Mouse (Mus musculus) lung, postnatal 0 days (tissue): ENCODE measurements around the gene Klb. TPM values are rescaled to one million over a fixed set of nuclear protein-coding genes. Genes with fewer than 3 reads are reported as not detected.
A peak's percentile ranks its signal among the peaks of the same experiment; 100 is the strongest.

Experiments used
- ATAC-seq: fragments of 200-750 bp; cut with Nextera tagmentation; 2 replicates; pipeline ENCODE4 v1.8.0; 2017; ENCODE audit warnings: moderate library complexity
- DNase-seq: peaks from one replicate; pipeline ENCODE4 v3.0.0-alpha.2; 2016; ENCODE audit warnings: low spot score
- H3K27ac ChIP-seq: fragments of 300-500 bp; sonication (generic); 2 replicates; pipeline ENCODE4 v1.5.1; 2014; ENCODE audit warnings: antibody characterized with exemption, mild to moderate bottlenecking, low read length, mixed read lengths
- H3K27me3 ChIP-seq: fragments of 300-500 bp; sonication (generic); replicated peaks from 2 replicates; pipeline ENCODE4 v1.6.1; 2014; ENCODE audit warnings: low read length, mixed read lengths; ENCODE audit not compliant: insufficient read depth
- H3K36me3 ChIP-seq: fragments of 300-500 bp; sonication (generic); 2 replicates; pipeline ENCODE4 v1.6.1; 2014; ENCODE audit warnings: low read length, mixed read lengths; ENCODE audit not compliant: insufficient read depth
- H3K4me1 ChIP-seq: fragments of 300-500 bp; sonication (generic); 2 replicates; pipeline ENCODE4 v1.6.1; 2014; ENCODE audit warnings: antibody characterized with exemption, low read depth, low read length, mixed read lengths; ENCODE audit not compliant: insufficient read depth
- H3K4me2 ChIP-seq: fragments of 300-500 bp; sonication (generic); replicated peaks from 2 replicates; pipeline ENCODE4 v1.6.1; 2014; ENCODE audit warnings: low read depth, mild to moderate bottlenecking, low read length, moderate library complexity, mixed read lengths
- H3K4me3 ChIP-seq: fragments of 300-500 bp; sonication (generic); 2 replicates; pipeline ENCODE4 v1.5.1; 2014; ENCODE audit warnings: low read depth, low read length
- H3K9ac ChIP-seq: fragments of 300-500 bp; sonication (generic); replicated peaks from 2 replicates; pipeline ENCODE4 v1.6.1; 2014; ENCODE audit warnings: low read depth, mild to moderate bottlenecking
- H3K9me3 ChIP-seq: fragments of 300-500 bp; sonication (generic); 2 replicates; pipeline ENCODE4 v1.6.1; 2016; ENCODE audit warnings: low read length, mixed read lengths
- CTCF ChIP-seq: IDR thresholded peaks from 2 replicates; pipeline ENCODE4 v1.5.1; 2016; ENCODE audit warnings: antibody characterized with exemption, mild to moderate bottlenecking
- EP300 ChIP-seq: IDR thresholded peaks from 2 replicates; pipeline ENCODE4 v1.6.1; 2016; ENCODE audit warnings: antibody characterized with exemption, mild to moderate bottlenecking, control low read depth
- WGBS: fragments of 180-500 bp; shearing (Covaris S2); extraction: QIAGEN DNeasy Blood & Tissue Kit; methylation state at CpG from one replicate; pipeline ENCODE4 v1.1.7; 2014; 5-methylcytosine and 5-hydroxymethylcytosine counted together
- polyA plus RNA-seq: library from polyadenylated mRNA; unstranded; fragments of >200 nt; fragmentation: Nextera tagmentation; extraction: Ambion mirVana; gene quantifications from 2 replicates; pipeline ENCODE4 v1.2.1, GENCODE M21; 2015

Gene Klb
- polyA plus RNA-seq, 1 experiment from 2014 or later, result 0.04 TPM

DNA sequence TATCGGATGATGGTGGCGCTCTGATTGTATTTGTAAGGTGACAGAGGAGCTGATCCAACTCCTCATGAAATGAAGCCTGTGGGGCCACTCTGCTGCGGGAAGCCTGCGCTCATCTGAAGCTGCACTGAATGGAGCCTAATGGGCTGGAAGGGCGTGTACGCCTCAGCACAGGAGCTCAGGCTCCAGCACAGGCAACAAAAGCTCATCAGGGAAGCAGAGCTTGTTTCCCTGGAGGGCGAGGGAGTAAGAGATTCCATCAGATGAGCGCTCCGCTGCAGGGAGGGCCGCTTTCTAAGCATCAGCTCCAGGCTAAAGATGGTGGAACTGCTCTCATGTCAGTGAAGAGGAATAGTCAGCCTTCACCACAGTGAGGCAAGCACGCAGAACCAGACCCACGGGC, 59.9 kb downstream of the Klb start:
- Histone ChIP-seq H3K4me1 (no peaks in the 10 kb centered on the region), H3K36me3 (peaks cover 29% of the 10 kb centered on the region), H3K4me3 (no peak overlapping the region), H3K27ac (no peak overlapping the region), H3K27me3 (no peaks in the 10 kb centered on the region), H3K9me3 (no peaks in the 10 kb centered on the region), H3K4me2 (no peak overlapping the region), H3K9ac (no peak overlapping the region)
- DNase-seq (no peak), ATAC-seq (no peak)
- 81% methylated on average over 12 of the region's 12 CpGs for WGBS
- TF ChIP-seq CTCF (no peak), EP300 (no peak)

- no peak for TF ChIP-seq EP300
- peak; percentile 38 for TF ChIP-seq CTCF
- no peaks in the 10 kb centered on the region for H3K9me3 ChIP-seq
- peaks cover 18% of the 10 kb centered on the region; the same call in 1 of the 2 replicates for H3K36me3 ChIP-seq
- 30% methylated on average over 26 of the region's 26 CpGs for WGBS
- 0 out of 2 replicates have a peak overlapping the region, but pooled peaks have one; percentile 43 for H3K27ac ChIP-seq
- no peak overlapping the region for H3K4me2 ChIP-seq
- no peaks in the 10 kb centered on the region for H3K27me3 ChIP-seq
- no peaks in the 10 kb centered on the region for H3K4me1 ChIP-seq
- DNase-seq (peak; percentile 44), ATAC-seq (peak; percentile 48)
- no peak overlapping the region for H3K9ac ChIP-seq
- no peak overlapping the region for H3K4me3 ChIP-seq
Observed at GRCm38 (mm10) chr5:65415653-65416458, 67.7 kb downstream of the Klb start.

GRCm38 (mm10) chr5:65419136-65419535, 71.0 kb downstream of the Klb start:
- no peak for DNase-seq
- no peak overlapping the region for H3K4me3 ChIP-seq
- TF ChIP-seq CTCF (no peak), EP300 (no peak)
- H3K9me3 ChIP-seq, result no peaks in the 10 kb centered on the region
- no peak overlapping the region for H3K27ac ChIP-seq
- H3K9ac ChIP-seq, result no peak overlapping the region
- 80% methylated on average over 10 of the region's 10 CpGs for WGBS
- no peaks in the 10 kb centered on the region for H3K4me1 ChIP-seq
- ATAC-seq, result no peak
- no peak overlapping the region for H3K4me2 ChIP-seq
- no peaks in the 10 kb centered on the region for H3K27me3 ChIP-seq
- peaks cover 17% of the 10 kb centered on the region; the same call in 1 of the 2 replicates for H3K36me3 ChIP-seq

DNA sequence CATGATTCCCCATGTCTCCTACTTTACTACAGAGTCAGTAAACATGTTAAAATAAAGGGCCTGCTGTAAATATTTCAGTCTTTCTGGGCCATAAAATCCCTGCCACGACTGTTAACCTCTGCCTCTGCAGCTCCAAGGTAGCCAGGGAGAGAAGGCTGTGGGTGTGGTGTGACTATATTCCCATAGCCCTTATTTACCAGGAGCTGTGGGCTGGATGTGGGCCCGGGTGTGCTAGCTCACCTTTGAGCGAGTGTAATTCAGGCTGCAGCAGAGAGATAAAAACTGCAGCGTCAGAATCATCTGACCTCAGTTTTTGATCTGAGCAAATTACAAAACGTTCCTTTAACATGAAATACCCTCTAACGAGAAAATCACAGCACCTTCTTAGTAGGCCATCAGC, 72.7 kb downstream of the Klb start:
- no peak for TF ChIP-seq EP300
- no peak for TF ChIP-seq CTCF
- no peak overlapping the region for H3K4me3 ChIP-seq
- H3K9me3 ChIP-seq, result no peaks in the 10 kb centered on the region
- no peak overlapping the region for H3K9ac ChIP-seq
- WGBS, result 75% methylated on average over 6 of the region's 6 CpGs
- H3K36me3 ChIP-seq, result peaks cover 19% of the 10 kb centered on the region; the same call in 1 of the 2 replicates
- no peak overlapping the region for H3K27ac ChIP-seq
- no peak for ATAC-seq
- no peaks in the 10 kb centered on the region for H3K27me3 ChIP-seq
- no peak for DNase-seq
- no peak overlapping the region for H3K4me2 ChIP-seq
- no peaks in the 10 kb centered on the region for H3K4me1 ChIP-seq

DNA sequence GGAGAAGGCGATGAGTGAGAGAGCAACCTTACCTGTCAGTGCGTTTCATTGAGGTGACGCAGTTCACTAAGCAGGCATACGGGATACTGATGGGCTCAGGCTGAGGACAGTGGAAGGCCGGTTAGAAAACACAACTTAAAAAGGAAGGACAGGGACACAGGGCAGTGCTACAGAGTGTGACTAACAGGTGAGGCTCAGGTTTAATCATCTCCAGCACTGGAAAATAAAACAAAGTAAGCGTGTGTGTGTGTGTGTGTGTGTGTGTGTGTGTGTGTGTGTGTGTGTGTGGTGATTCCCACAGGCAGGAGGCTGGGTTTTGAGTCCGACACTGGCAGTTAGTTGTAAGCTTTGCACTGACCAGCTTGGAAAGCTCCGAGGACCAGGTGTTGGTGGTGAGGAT, 74.7 kb downstream of the Klb start:
- DNase-seq (no peak), ATAC-seq (no peak)
- no peaks in the 10 kb centered on the region for H3K27me3 ChIP-seq
- no peak overlapping the region for H3K4me2 ChIP-seq
- no peaks in the 10 kb centered on the region for H3K9me3 ChIP-seq
- H3K27ac ChIP-seq, result no peak overlapping the region
- no peak overlapping the region for H3K9ac ChIP-seq
- no peak for TF ChIP-seq CTCF
- TF ChIP-seq EP300, result no peak
- no peak overlapping the region for H3K4me3 ChIP-seq
- H3K36me3 ChIP-seq, result peaks cover 19% of the 10 kb centered on the region; the same call in 1 of the 2 replicates
- 94% methylated on average over 8 of the region's 8 CpGs for WGBS
- H3K4me1 ChIP-seq, result no peaks in the 10 kb centered on the region

DNA sequence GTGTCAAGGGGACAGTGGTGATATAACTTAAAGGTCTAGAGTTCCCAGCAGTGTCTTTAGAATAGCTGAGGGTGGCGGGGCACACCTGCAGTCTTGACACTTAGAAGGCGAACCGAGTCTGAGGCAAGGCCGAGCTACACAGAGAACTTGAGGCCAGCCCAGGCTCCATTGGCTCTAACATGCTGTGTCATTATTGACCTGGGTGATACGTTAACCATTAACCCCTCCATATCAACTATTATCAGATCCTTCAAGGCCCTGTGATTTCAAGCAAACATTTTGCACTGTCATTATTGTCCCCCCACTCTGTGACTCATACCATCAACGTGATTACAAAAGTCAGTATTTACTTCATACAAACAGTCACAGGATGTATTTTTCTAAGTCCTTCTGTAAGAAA, 76.1 kb downstream of the Klb start:
- H3K4me1 ChIP-seq, result no peaks in the 10 kb centered on the region
- no peak overlapping the region for H3K4me3 ChIP-seq
- H3K9ac ChIP-seq, result no peak overlapping the region
- no peak overlapping the region for H3K27ac ChIP-seq
- H3K4me2 ChIP-seq, result no peak overlapping the region
- no peaks in the 10 kb centered on the region for H3K27me3 ChIP-seq
- H3K36me3 ChIP-seq, result peaks cover 19% of the 10 kb centered on the region; the same call in 1 of the 2 replicates
- DNase-seq, result peak; percentile 16
- TF ChIP-seq EP300, result no peak
- TF ChIP-seq CTCF, result no peak
- WGBS, result 72% methylated on average over 6 of the region's 6 CpGs
- H3K9me3 ChIP-seq, result no peaks in the 10 kb centered on the region
- ATAC-seq, result peak; percentile 33; the same call in 1 of the 2 replicates
